Mouse (Mus musculus) kidney, adult 8-10 months (tissue): ENCODE data around the gene Zdhhc13.

Experiments
- DNase-seq, 2 experiments: peaks; one replicate each; pipeline ENCODE4 v3.0.0; 2022

The Zdhhc13 gene

GRCm38 (mm10) chr7:48788348-48788747 lies 455 bp upstream of the Zdhhc13 start:
- DNase-seq = peak in 1 of 2 experiments; percentile 6

- no peak for DNase-seq
Observed at GRCm38 (mm10) chr7:48790117-48790516, 1.3 kb downstream of the Zdhhc13 start.

GRCm38 (mm10) chr7:48791412-48791811 lies 2.6 kb downstream of the Zdhhc13 start:
- DNase-seq = no peak

GRCm38 (mm10) chr7:48795130-48795529 lies 6.3 kb downstream of the Zdhhc13 start:
- no peak for DNase-seq

- DNase-seq = no peak
Observed at GRCm38 (mm10) chr7:48803381-48803780, 14.6 kb downstream of the Zdhhc13 start.

- no peak for DNase-seq
Observed at GRCm38 (mm10) chr7:48806587-48806986, 17.8 kb downstream of the Zdhhc13 start.

- no peak for DNase-seq
Observed at GRCm38 (mm10) chr7:48810652-48811051, 21.8 kb downstream of the Zdhhc13 start.

GRCm38 (mm10) chr7:48812358-48812757 lies 23.6 kb downstream of the Zdhhc13 start:
- DNase-seq = no peak

GRCm38 (mm10) chr7:48813594-48813993 lies 24.8 kb downstream of the Zdhhc13 start:
- DNase-seq = no peak

- no peak for DNase-seq
Observed at GRCm38 (mm10) chr7:48821654-48822053, 32.9 kb downstream of the Zdhhc13 start.

GRCm38 (mm10) chr7:48823621-48824020 lies 34.8 kb downstream of the Zdhhc13 start:
- no peak for DNase-seq

- DNase-seq = no peak
Observed at GRCm38 (mm10) chr7:48824671-48825070, 35.9 kb downstream of the Zdhhc13 start.

- no peak for DNase-seq
Observed at GRCm38 (mm10) chr7:48825170-48825569, 36.4 kb downstream of the Zdhhc13 start.

- DNase-seq = no peak
Observed at GRCm38 (mm10) chr7:48829177-48829910, 40.5 kb downstream of the Zdhhc13 start.

- no peak for DNase-seq
Observed at GRCm38 (mm10) chr7:48830395-48830794, 41.6 kb downstream of the Zdhhc13 start.

- DNase-seq = no peak
Observed at GRCm38 (mm10) chr7:48832735-48833134, 43.9 kb downstream of the Zdhhc13 start.

- no peak for DNase-seq
Observed at GRCm38 (mm10) chr7:48834371-48834970, 45.7 kb downstream of the Zdhhc13 start.

- no peak for DNase-seq
Observed at GRCm38 (mm10) chr7:48834989-48835626, 46.3 kb downstream of the Zdhhc13 start.

GRCm38 (mm10) chr7:48836949-48837348 lies 48.1 kb downstream of the Zdhhc13 start:
- no peak for DNase-seq

- no peak for DNase-seq
Observed at GRCm38 (mm10) chr7:48838434-48838833, 49.6 kb downstream of the Zdhhc13 start.

GRCm38 (mm10) chr7:48840545-48840944 lies 51.7 kb downstream of the Zdhhc13 start:
- no peak for DNase-seq

- no peak for DNase-seq
Observed at GRCm38 (mm10) chr7:48841538-48841937, 52.7 kb downstream of the Zdhhc13 start.

- no peak for DNase-seq
Observed at GRCm38 (mm10) chr7:48842353-48842752, 53.5 kb downstream of the Zdhhc13 start.

GRCm38 (mm10) chr7:48843541-48843940 lies 54.7 kb downstream of the Zdhhc13 start:
- no peak for DNase-seq
